Mouse (Mus musculus): ENCODE data around the gene Mycbp. TPM values are rescaled to one million over a fixed set of nuclear protein-coding genes. Genes with fewer than 3 reads are reported as not detected.
"Not testable (repeated sequence)": the region's sequence is repeated elsewhere in the genome, so short reads cannot be mapped to it uniquely, and the experiment has no call there.

Gene Mycbp
- total RNA-seq, 2 experiments from 2014 or later, result 17.1 to 18.5 TPM

GRCm38 (mm10) chr4:123936059-123936458 lies 31.4 kb downstream of the Mycbp start:
- intact Hi-C loops (cut with DNase I), result loop anchor here (5.0 kb wide), 1 partner anchor 736 kb away; no protein-coding TSS in a partner anchor
- DNase-seq, result no peak

GRCm38 (mm10) chr4:123939838-123940237 lies 35.2 kb downstream of the Mycbp start:
- intact Hi-C loops (cut with DNase I), result loop anchor here (5.0 kb wide), 1 partner anchor 732 kb away; no protein-coding TSS in a partner anchor
- peak; percentile 47 to 51 for DNase-seq

- intact Hi-C loops (cut with DNase I); DNase-seq: not testable (repeated sequence)
Observed at GRCm38 (mm10) chr4:123940878-123941277, 36.2 kb downstream of the Mycbp start.

- intact Hi-C loops (cut with DNase I), result no loop called here
- DNase-seq, result no peak
Observed at GRCm38 (mm10) chr4:123946701-123947100, 42.1 kb downstream of the Mycbp start.

GRCm38 (mm10) chr4:123947149-123947548 lies 42.5 kb downstream of the Mycbp start:
- intact Hi-C loops (cut with DNase I), result no loop called here
- DNase-seq, result no peak

GRCm38 (mm10) chr4:123948901-123949300 lies 44.3 kb downstream of the Mycbp start:
- intact Hi-C loops (cut with DNase I), result no loop called here
- DNase-seq, result no peak

- intact Hi-C loops (cut with DNase I), result no loop called here
- DNase-seq, result no peak
Observed at GRCm38 (mm10) chr4:123949649-123950048, 45.0 kb downstream of the Mycbp start.

GRCm38 (mm10) chr4:123952059-123952458 lies 47.4 kb downstream of the Mycbp start:
- intact Hi-C loops (cut with DNase I), result no loop called here
- DNase-seq, result no peak

- peak; percentile 64 to 70 for DNase-seq
- intact Hi-C loops (cut with DNase I), result no loop called here
Observed at GRCm38 (mm10) chr4:123956703-123957491, 52.3 kb downstream of the Mycbp start.

- DNase-seq, result no peak
- intact Hi-C loops (cut with DNase I), result no loop called here
Observed at GRCm38 (mm10) chr4:123957492-123957808, 52.8 kb downstream of the Mycbp start.

GRCm38 (mm10) chr4:123957891-123958290 lies 53.3 kb downstream of the Mycbp start:
- DNase-seq, result no peak
- intact Hi-C loops (cut with DNase I), result no loop called here

GRCm38 (mm10) chr4:123960955-123961354 lies 56.3 kb downstream of the Mycbp start:
- intact Hi-C loops (cut with DNase I), result loop anchor here (10.0 kb wide), 1 partner anchor 164 kb away; no protein-coding TSS in a partner anchor
- no peak for DNase-seq

Other genes with a start within 250 kb of the Mycbp start
- gene Macf1, start 220.5 kb upstream of the Mycbp start, total RNA-seq (2021), result 10 to 100 TPM; 49.0 to 51.9 TPM
- gene Ndufs5, start 186.6 kb upstream of the Mycbp start, total RNA-seq (2021), result 100 to 1,000 TPM; 246 to 272 TPM
- 10 to 100 TPM; 19.3 to 24.3 TPM for gene Akirin1, start 154.5 kb upstream of the Mycbp start, total RNA-seq (2021)
- gene Rhbdl2, start 117.0 kb upstream of the Mycbp start, total RNA-seq (2021), result not detected
- not detected for gene 4933427I04Rik, start 45.2 kb upstream of the Mycbp start, total RNA-seq (2021)
- gene Rragc, start 12.6 kb downstream of the Mycbp start, total RNA-seq (2021), result 10 to 100 TPM; 17.6 to 18.7 TPM
- gene 4930535I16Rik, start 13.2 kb downstream of the Mycbp start, total RNA-seq (2021), result not detected

Measured in gastrocnemius, postnatal 36 days (tissue).